Mouse (Mus musculus) thymus, adult 18-20 months (tissue): ENCODE measurements at regions not wholly inside any gene's neighbourhood (a gene's known extent, or its start where the extent isn't known, plus 50 kb on each side); places are given as distances from the start of the nearest gene placed in this dataset.

Experiments
- DNase-seq, 2 experiments: peaks; one replicate each; pipeline ENCODE4 v3.0.0; 2022; ENCODE audit warnings: mixed read lengths in 2 of 2

DNA sequence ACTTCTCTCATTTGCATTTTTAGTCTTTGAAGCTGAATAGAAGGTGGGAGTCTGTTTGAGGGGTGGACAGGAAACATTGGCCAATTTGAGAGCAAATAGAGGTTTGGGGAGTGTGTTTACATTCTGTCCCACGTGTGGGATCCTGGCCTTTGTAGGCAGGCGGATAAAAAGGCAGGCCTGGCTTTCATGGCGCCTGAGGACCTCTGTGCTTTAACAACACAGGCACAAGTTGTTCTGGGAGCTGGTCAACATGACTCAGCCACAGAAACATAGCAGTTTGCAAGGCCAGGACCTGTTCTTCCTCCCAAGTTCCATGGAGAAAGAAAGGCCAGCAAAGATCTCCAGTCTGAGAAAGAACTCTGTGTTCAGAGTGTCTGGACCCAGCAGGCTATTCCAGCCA is 1130.7 kb downstream of the Gsdmc2 start:
- no peak for DNase-seq

GRCm38 (mm10) chr15:62712543-62713131 is 1132.3 kb downstream of the Gsdmc2 start:
- DNase-seq = no peak

GRCm38 (mm10) chr15:62712060-62712542 is 1132.9 kb downstream of the Gsdmc2 start:
- no peak for DNase-seq

GRCm38 (mm10) chr15:62709546-62709945 is 1135.4 kb downstream of the Gsdmc2 start:
- DNase-seq = no peak

DNA sequence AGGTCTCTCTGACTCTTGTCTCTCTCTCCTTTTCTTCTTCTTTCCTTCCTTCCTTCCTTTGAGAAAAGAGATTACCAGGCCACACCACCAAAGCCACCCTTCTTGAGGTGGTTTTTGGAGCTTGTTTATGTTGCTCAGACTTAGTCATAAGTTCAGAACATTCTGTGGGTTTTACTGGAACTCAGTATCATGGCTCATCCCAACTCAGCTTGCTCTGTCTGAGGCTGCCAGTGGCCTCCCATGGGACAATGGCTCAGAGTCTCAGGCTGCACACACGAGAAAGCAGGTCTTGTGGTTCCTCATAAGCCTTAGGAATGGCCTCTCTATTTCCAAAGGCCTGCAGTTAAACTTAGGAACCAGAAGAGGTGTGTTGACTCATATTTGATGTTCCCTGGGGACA is 1146.4 kb downstream of the Gsdmc2 start:
- DNase-seq = no peak

GRCm38 (mm10) chr15:62694734-62695133 is 1150.2 kb downstream of the Gsdmc2 start:
- DNase-seq = no peak

GRCm38 (mm10) chr15:62693671-62694070 is 1151.3 kb downstream of the Gsdmc2 start:
- DNase-seq = no peak

DNA sequence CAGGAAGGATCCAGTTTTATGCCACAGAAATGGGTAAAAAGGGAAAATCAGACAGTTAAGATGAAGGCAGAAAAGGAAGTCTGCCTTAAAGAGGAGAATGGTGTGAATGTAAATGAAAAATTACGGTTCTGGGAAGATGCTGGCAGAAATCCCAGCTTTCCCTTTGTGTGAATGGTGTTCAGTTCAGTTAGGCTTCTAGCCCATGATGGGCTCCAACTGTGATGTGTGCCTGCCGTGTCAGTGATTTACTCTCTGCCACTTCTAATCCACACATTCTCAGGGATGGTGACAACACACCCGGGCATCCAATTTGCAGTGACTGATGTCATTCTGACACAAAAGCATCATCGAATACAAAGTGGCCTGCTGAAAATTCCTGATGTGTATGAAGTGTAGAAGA is 1171.6 kb downstream of the Gsdmc2 start:
- no peak for DNase-seq

DNA sequence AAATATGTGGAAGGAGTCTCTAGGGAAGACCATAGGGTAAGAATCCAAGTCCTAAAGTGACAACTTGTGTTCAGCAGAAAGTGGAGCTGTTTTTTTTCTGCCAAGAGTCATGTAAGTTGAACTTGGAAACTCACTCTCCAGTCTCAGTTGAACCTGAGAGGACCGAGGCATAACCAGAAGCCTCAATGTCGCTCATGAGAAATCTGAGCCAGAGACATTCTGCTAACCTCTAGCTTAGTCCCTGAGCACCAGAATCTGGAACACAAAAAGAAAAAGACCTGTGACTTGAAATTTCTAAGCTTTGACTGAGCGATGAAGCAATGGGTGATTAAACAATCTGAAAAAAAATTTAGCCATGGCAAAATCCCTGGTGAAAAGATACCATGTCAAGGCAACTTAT is 1175.0 kb downstream of the Gsdmc2 start:
- no peak for DNase-seq

DNA sequence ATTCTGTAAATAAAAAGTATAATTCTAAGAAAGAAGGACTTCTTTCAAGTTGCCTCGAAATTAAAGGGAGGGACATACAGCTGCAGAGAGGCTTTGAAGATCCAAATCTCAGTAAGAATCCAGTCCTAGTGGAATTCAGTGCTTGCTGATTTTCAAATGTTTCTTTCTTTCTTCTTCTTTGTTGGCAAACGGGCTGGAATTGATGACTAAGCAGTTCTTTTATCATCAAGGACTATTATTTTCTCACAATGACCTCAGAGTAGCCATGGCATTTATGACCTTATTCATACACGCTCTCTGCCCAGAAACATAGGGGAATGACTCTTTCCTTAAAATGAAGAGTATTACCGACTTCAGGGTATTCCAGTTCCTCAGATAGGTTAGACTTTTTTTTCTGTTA is 1185.9 kb downstream of the Gsdmc2 start:
- DNase-seq = no peak

GRCm38 (mm10) chr15:62658695-62659094 is 1186.3 kb downstream of the Gsdmc2 start:
- DNase-seq = no peak

GRCm38 (mm10) chr15:62646476-62647168 is 1198.4 kb downstream of the Gsdmc2 start:
- no peak for DNase-seq

DNA sequence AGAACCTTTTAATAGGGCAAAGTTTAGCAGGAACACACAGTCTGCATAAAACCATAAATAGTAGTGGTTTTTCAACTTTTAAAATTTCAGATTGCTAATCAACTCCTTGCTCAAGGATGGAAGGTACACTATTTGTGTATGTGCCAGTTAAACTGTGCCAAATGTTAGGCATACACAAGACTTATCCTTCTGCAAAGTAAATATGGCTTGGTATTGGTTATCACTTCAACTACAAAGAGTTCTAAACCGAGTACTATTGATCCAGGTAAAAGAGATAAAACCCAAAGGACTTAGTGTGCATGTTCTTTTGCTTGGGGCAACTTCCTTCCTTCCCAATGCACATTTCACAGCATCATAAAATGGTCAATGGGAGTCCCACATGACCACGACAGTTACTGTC is 1200.2 kb downstream of the Gsdmc2 start:
- no peak for DNase-seq

DNA sequence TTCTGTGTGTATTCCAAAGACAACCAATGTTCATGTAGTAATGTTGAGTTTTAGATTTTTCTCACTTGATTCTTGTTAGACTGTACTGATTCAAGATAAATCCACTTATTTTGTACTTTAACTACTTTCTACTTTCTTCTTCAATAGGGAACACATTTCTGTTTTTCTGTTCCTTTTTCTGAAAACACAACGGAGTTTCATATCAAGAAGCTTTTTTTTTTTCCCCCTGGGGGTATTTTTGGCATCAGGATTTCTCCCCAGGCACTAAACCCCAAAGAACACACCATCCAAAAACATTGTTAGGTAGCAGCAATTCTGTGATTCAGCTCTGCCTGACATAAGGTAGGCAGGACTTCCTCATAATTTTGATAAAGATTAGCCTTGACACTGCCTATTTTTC is 1200.7 kb downstream of the Gsdmc2 start:
- no peak for DNase-seq

- DNase-seq = no peak
Observed at GRCm38 (mm10) chr15:62641051-62641710, 1203.8 kb downstream of the Gsdmc2 start.

GRCm38 (mm10) chr15:62625406-62625805 is 1219.6 kb downstream of the Gsdmc2 start:
- DNase-seq = no peak

- no peak for DNase-seq
Observed at GRCm38 (mm10) chr15:62616042-62616441, 1228.9 kb downstream of the Gsdmc2 start.

DNA sequence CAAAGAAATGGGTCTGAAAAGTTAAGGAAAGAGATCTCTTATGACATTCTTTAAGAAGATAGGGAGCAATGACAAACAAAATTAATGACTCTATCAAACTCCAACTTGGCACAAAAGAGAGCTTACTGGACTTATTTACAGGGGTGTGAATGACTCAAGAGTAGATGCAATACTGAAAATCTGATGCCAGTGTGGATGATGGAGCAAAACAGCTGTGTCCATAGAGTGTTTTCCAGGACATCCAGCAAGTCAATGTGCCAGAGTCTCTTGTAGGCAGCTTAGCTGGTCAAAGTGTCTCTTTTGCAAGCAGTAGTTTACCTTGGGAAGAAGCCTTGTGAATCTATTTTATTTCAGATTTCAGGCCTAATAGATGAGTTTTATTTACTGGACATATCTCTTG is 1248.2 kb downstream of the Gsdmc2 start:
- no peak for DNase-seq

GRCm38 (mm10) chr15:62588580-62588979 is 1256.4 kb downstream of the Gsdmc2 start:
- DNase-seq = no peak

- no peak for DNase-seq
Observed at GRCm38 (mm10) chr15:62578788-62579187, 1266.2 kb downstream of the Gsdmc2 start.

DNA sequence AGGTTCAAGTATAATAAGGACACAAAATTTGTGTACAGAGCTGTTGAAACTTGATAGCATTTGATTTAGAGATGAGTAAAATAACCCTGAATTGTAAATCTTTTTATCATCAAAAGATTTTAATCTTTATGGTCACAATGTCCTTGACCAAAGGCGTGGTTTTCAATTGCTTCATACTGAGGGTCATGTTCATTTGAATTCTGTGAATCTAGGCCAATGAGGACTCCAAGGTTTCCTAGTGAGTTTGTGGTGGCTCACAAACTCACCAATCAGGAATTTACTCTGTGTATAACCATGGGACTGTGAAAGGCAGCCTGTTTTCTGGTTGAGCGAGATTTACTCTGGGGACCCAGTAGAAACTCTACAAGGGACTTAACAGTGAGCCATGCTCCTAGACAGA is 1269.2 kb downstream of the Gsdmc2 start:
- no peak for DNase-seq

DNA sequence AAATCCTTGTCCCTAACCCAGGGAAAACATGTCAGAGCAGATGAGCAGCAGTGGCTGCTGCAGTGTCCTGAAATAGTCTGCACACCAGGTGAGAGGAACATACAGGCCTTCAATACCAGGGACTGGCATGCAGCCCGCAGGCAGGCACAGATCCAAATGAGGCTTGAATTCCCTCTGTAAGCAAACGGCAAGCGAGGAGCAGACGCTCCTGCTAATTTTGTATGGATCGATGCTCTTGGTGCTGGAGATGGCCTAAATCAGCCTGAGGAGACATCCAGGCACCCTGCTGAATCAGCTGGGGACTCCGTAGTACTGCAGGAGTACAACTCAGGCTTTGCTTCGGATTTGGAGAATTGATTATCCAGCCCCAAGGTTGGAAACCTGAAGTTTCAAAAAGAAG is 1273.2 kb downstream of the Gsdmc2 start:
- no peak for DNase-seq

DNA sequence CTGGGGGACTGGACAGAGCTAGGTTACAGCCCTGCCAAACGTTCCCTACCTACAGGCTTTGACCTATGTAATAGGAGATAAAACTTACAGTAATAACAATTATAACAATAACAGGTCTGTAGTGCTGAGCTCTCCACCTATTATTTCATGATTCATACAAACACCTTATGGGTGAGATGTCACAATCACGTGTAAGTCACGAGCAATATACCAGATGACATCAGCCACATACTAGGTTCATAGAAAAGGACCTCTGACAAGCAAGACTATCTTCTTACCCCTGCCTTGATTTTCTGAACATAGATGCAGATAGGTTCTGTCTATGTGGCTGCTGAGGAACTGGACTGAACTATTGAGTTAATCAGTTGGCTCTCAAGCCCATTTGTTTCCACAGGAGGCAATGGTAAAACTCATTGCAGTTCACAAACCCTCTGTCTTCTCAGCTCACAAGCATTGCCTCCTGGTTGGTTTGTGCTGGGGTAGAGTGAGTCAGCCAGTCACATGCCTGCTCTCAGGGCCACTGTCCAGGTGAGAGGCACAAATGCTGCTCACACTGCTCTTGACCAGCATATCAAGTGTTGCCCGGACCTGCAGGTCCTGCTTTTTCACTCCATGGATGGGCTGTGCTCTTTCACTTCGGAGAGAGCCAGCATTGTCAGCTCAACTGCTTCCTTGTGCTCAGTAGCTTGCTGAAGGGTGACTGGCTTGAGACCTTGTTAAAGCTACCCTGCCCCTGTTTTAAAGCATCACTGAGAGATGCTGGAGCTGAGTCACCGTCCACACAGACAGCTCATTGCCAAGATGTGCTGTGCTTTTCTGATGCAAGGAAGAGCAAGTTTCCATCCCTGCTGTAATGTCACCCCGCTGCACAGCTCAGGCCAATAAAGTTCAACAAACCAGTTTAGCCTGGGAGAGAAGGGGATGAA is 1275.9 kb downstream of the Gsdmc2 start:
- no peak for DNase-seq
